Mouse (Mus musculus) lung, postnatal 0 days (tissue): ENCODE measurements around the gene Lnx2.

Source experiments
- CTCF ChIP-seq: IDR thresholded peaks from 2 replicates; pipeline ENCODE4 v1.5.1; 2016; ENCODE audit warnings: antibody characterized with exemption, mild to moderate bottlenecking
- EP300 ChIP-seq: IDR thresholded peaks from 2 replicates; pipeline ENCODE4 v1.6.1; 2016; ENCODE audit warnings: antibody characterized with exemption, mild to moderate bottlenecking, control low read depth

DNA sequence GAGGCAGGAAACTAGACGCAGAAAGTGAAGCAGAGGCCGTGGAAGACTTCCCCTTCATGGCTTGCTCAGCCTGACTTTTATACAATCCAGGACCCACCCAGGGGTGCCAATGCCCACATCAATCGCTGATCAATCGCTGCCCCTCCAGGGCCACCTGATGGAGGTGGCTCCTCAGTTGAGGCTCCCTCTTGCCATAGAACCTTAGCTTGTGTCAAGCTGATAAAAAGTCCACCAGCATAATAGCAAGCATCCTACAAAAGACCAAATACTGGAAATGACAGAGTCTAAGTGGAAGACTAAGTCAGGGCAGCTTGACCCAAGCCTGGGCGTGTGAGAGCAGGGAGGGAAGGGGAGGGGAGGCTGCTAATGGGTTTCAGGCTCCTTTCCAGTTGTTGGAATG lies 39.7 kb downstream of the Lnx2 start:
- TF ChIP-seq CTCF = no peak
- no peak for TF ChIP-seq EP300
